Mouse (Mus musculus) hindbrain, embryonic 11.5 days (tissue): ENCODE measurements around the gene BC055324. TPM values are rescaled to one million over a fixed set of nuclear protein-coding genes. Genes with fewer than 3 reads are reported as not detected.
"Not testable (repeated sequence)": the region's sequence is repeated elsewhere in the genome, so short reads cannot be mapped to it uniquely, and the experiment has no call there.

Experiments
- ATAC-seq: fragments of 200-750 bp; cut with Nextera tagmentation; 2 replicates; pipeline ENCODE4 v1.8.0; 2017; ENCODE audit warnings: mild to moderate bottlenecking, moderate TSS enrichment, moderate library complexity; ENCODE audit not compliant: low FRiP score
- DNase-seq: peaks from one replicate; pipeline ENCODE4 v3.0.0-alpha.2; 2015; ENCODE audit warnings: low spot score
- H3K27ac ChIP-seq: fragments of 300-500 bp; sonication (generic); 2 replicates; pipeline ENCODE4 v1.5.1; 2014; ENCODE audit warnings: mild to moderate bottlenecking, low read depth, low read length
- H3K27me3 ChIP-seq: fragments of 300-500 bp; sonication (generic); 2 replicates; pipeline ENCODE4 v1.6.1; 2014; ENCODE audit warnings: mild to moderate bottlenecking, low read length, moderate library complexity, mixed read lengths; ENCODE audit not compliant: control insufficient read depth, insufficient read depth
- H3K36me3 ChIP-seq: fragments of 300-500 bp; sonication (generic); 2 replicates; pipeline ENCODE4 v1.6.1; 2014; ENCODE audit warnings: mild to moderate bottlenecking, low read length, moderate library complexity, mixed read lengths; ENCODE audit not compliant: control insufficient read depth, insufficient read depth
- H3K4me1 ChIP-seq: fragments of 300-500 bp; sonication (generic); replicated peaks from 2 replicates; pipeline ENCODE4 v1.6.1; 2014; ENCODE audit warnings: low read length, mixed read lengths; ENCODE audit not compliant: control insufficient read depth, insufficient read depth
- H3K4me2 ChIP-seq: fragments of 300-500 bp; sonication (generic); replicated peaks from 2 replicates; pipeline ENCODE4 v1.6.1; 2014; ENCODE audit warnings: mild to moderate bottlenecking, low read depth, low read length
- H3K4me3 ChIP-seq: fragments of 300-500 bp; sonication (generic); 2 replicates; pipeline ENCODE4 v1.5.1; 2014; ENCODE audit warnings: low read depth, low read length
- H3K9ac ChIP-seq: fragments of 300-500 bp; sonication (generic); 2 replicates; pipeline ENCODE4 v1.6.1; 2014; ENCODE audit warnings: low read depth, low read length
- H3K9me3 ChIP-seq: fragments of 300-500 bp; sonication (generic); 2 replicates; pipeline ENCODE4 v1.6.1; 2016; ENCODE audit warnings: low read length; ENCODE audit not compliant: control insufficient read depth
- WGBS: fragments of 180-500 bp; shearing (Covaris S2); extraction: QIAGEN DNeasy Blood & Tissue Kit; methylation state at CpG from one replicate; pipeline ENCODE4 v1.1.7; 2014; 5-methylcytosine and 5-hydroxymethylcytosine counted together
- polyA plus RNA-seq: library from polyadenylated mRNA; unstranded; fragments of >200 nt; fragmentation: Nextera tagmentation; extraction: Ambion mirVana; gene quantifications from 2 replicates; pipeline ENCODE4 v1.2.1, GENCODE M21; 2014

BC055324 gene
- 26.1 and 29.8 TPM in 2 replicates for polyA plus RNA-seq

DNA sequence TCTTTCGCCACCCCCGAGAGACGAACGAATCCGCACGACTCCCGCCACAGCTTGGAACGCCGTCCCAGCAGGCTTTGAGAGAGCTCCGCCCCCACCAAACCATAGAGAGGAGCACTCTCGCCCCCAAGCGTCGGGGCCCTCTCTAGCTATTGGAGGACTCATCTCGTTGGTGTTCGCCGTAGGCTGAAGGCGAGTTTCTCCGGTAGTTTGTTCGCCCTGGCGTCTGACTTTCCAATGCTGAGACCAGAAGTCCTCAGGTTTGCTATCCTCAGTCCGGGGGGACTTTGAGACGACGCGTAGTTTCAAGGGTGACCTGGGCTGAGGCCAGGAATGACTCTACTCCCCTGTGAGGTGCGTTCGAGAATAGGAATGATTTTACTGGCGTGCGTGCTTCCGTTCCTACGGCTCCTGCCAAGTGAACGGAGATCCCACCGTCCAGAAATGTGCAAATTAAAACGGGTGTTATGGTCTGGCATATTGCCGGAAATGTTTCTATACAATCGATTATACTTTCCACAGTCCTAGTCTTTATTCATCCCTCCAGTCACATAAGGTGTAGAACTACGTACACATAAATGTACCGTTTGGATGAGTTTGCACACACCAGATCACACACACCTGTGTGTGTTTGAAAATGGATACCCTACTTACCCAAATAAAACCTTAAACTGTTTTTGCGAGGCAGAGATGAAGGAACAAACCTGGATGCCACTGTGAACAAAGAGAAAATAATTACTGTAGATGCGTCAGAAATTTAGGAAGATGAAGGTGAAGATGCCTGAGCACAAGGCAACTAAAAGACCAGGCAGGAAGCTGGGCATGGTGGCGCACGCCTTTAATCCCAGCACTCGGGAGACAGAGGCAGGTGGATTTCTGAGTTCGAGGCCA is at the start of gene BC055324, which contains the start of gene Mettl18:
TSS of gene BC055324 (minus strand) at position 76 of the 888 bp plus-strand sequence.
TSS of gene Mettl18 (plus strand) at position 169 of the 888 bp plus-strand sequence.
- Histone ChIP-seq H3K4me2 (peak within 1 kb of the TSS; percentile 69), H3K9ac (peak within 1 kb of the TSS; percentile 68), H3K4me3 (peak within 1 kb of the TSS; percentile 58), H3K4me1 (no peaks in the 10 kb centered on the region), H3K27me3 (no peaks in the 10 kb centered on the region), H3K9me3 (no peaks in the 10 kb centered on the region), H3K36me3 (no peaks in the 10 kb centered on the region), H3K27ac (no peak within 1 kb of the TSS; the same call in 1 of the 2 replicates)
- 5% methylated on average over 43 of the region's 43 CpGs for WGBS
- ATAC-seq (peak; percentile 98), DNase-seq (peak; percentile 96)

DNA sequence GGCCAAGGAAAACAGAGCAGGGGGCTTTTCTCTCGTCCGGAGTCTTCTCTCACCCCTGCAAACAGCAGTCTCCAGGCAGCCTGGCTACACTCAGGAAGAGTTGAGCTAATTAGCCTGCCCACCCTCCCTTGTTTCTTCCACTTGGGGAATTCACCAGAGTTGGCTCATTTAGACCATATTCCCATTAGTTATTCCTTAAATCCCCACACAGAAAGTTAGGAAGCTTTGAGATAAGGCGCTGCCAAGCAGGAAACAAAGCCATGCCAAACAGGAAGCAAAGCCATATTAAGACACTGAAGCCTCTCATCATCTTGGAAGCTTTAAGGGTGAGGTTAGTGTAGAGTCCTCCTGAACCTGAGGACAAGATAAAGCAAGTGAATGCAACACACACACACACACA is 49.0 kb upstream of the BC055324 start:
- ATAC-seq (no peak), DNase-seq (no peak)
- 81% methylated on average over 3 of the region's 3 CpGs for WGBS
- Histone ChIP-seq H3K4me1 (no peaks in the 10 kb centered on the region), H3K4me3 (no peak overlapping the region), H3K36me3 (no peaks in the 10 kb centered on the region), H3K9ac (no peak overlapping the region), H3K27ac (no peak overlapping the region), H3K4me2 (no peak overlapping the region), H3K9me3 (no peaks in the 10 kb centered on the region), H3K27me3 (no peaks in the 10 kb centered on the region)

DNA sequence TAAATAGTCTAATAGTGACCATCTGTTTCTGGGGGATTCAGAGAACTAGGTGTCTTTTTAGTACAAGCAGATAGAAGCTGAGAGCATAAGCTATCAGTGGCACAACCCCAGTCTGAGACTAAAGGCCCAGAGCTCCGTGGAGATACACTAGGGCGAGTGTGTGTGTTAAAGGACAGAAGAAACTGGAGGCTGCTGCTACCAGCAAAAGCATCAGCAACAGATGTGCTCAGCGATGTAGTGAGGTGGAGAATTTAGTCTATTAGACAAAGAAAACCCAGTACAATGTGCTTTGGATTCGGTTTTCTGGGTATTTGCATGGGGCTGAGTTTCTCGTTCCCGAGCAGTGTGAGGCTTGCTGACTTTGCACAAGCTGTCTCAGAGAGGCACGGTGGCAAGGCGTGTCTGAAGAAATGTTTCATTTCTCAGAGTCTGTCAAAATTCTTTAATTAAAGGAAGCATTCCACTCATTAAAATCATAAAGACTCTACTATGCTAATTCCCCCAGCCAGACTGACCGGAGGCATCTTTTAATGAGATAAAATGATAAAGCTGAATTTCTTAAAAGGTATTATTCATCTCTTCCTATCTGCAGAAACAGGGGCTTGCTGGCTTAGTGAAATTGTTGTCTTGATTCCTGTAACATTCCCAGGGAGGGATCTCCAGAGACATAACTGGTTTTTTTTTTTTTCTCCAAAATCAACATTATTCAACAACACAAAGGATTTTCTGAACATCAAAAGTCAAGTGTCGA is 46.0 kb upstream of the BC055324 start:
- no peak overlapping the region for H3K27ac ChIP-seq
- WGBS = 78% methylated on average over 10 of the region's 10 CpGs
- DNase-seq (no peak), ATAC-seq (no peak)
- H3K9me3 ChIP-seq = no peaks in the 10 kb centered on the region
- H3K27me3 ChIP-seq = no peaks in the 10 kb centered on the region
- no peak overlapping the region for H3K9ac ChIP-seq
- no peak overlapping the region for H3K4me2 ChIP-seq
- H3K4me3 ChIP-seq = no peak overlapping the region
- no peaks in the 10 kb centered on the region for H3K4me1 ChIP-seq
- H3K36me3 ChIP-seq = no peaks in the 10 kb centered on the region

DNA sequence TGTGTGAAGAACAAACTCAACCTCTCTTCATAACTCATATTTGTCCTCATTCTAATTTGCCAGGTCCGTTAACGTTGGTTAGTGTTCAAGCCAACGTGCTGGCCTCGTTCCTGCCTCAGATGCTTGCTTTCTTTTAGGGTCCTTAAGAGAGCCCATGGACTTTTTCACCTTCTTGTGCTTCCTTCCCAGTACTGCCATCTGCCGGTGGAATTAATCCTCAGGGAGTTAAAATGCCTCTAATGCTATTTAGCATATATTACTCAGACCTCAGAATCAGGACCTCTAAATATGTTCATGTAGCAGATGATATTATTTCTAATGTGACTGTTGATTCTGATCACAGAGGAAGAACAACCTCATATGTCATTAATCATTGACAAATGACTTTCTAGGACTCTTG is 32.8 kb upstream of the BC055324 start:
- Histone ChIP-seq H3K27me3 (no peaks in the 10 kb centered on the region), H3K4me2 (no peak overlapping the region), H3K4me3 (no peak overlapping the region), H3K27ac (no peak overlapping the region), H3K9me3 (no peaks in the 10 kb centered on the region), H3K9ac (no peak overlapping the region), H3K36me3 (no peaks in the 10 kb centered on the region), H3K4me1 (no peaks in the 10 kb centered on the region)
- 57% methylated on average over 5 of the region's 5 CpGs for WGBS
- DNase-seq = no peak
- ATAC-seq = no peak

DNA sequence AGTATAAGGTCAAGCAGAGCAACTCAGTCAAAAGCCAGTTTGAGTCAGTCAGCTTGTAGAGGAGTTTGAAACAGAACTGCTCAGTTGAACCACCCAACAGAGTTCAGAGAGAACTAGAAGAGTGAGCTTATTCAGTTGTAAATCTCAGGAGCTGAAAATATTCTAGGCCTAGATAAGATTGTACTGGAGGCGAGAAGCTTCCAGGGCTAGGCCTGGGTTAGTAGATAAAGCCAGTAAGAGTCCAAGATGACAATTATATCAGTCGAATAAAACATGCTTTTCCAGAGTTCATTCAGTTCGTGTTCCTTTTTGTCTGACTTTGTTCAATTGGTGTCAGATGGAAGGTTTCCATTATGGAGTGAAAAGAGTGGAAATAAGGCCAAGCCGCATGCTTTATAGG is 31.1 kb upstream of the BC055324 start:
- DNase-seq = no peak
- H3K4me2 ChIP-seq = no peak overlapping the region
- H3K9ac ChIP-seq = no peak overlapping the region
- H3K9me3 ChIP-seq = no peaks in the 10 kb centered on the region
- no peaks in the 10 kb centered on the region for H3K36me3 ChIP-seq
- H3K27me3 ChIP-seq = no peaks in the 10 kb centered on the region
- no peaks in the 10 kb centered on the region for H3K4me1 ChIP-seq
- no peak for ATAC-seq
- H3K4me3 ChIP-seq = no peak overlapping the region
- H3K27ac ChIP-seq = no peak overlapping the region
- 87% methylated on average over 4 of the region's 4 CpGs for WGBS

DNA sequence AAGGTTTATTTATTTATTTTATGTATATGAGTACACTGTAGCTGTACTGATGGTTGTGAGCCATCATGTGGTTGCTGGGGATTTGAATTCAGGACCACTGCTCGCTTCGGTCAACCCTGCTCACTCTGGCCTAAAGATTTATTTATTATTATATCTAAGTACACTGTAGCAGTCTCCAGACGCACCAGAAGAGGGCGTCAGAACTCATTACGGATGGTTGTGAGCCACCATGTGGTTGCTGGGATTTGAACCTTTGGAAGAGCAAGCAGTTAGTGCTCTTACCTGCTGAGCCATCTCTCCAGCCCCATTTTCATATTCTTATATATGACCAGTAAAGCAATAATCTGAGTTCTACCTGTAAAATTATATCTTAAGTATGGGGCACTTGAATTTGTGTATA is 27.5 kb upstream of the BC055324 start:
- ATAC-seq, H3K4me1 ChIP-seq, H3K27ac ChIP-seq, H3K4me2 ChIP-seq, H3K36me3 ChIP-seq, DNase-seq, H3K27me3 ChIP-seq, H3K4me3 ChIP-seq, H3K9ac ChIP-seq, H3K9me3 ChIP-seq: not testable (repeated sequence)
- 81% methylated on average over 5 of the region's 5 CpGs for WGBS

DNA sequence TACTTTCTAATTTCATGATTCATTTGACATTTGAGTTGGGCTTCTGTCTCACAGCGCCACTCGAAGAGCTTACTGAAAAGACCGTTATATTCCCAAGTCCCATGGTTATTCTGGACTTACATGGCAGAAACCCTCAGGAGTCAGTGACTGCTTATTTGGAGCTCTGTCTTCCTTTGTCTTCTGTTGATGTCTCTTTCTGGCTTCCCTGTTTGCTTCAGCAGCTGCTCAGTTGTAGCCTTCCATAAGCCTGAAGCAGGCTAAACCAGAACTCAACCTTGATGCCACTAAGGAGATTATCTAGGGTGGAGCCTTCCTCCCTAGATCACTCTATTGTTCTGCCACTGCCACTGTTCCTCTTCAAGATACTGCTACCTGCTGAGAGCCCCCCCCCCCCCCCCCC is 26.1 kb upstream of the BC055324 start:
- not testable (repeated sequence) for H3K27ac ChIP-seq, H3K27me3 ChIP-seq, ATAC-seq, DNase-seq, H3K4me2 ChIP-seq, H3K4me3 ChIP-seq, H3K9me3 ChIP-seq, H3K4me1 ChIP-seq, H3K9ac ChIP-seq, H3K36me3 ChIP-seq
- 80% methylated on average over 3 of the region's 3 CpGs for WGBS

DNA sequence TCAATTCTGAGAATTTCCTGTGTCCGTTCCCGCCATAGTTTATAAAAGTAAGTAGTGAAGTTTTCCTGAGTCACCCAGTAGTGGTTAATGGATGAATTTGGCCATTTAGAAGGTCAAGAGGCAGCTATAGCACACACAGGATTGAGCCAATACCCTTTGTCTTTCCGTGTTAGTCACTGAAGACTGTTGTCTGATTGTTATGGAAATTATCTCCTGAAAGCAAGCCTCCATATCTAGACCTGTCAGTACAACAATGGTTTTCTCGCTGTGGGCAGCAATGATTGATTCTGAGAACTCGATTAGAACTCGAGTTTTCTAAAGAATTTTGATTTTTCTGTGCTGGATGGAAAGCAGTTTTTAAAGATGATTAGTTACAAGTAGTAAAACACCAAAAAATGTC is 25.2 kb upstream of the BC055324 start:
- no peaks in the 10 kb centered on the region for H3K4me1 ChIP-seq
- H3K9ac ChIP-seq = no peak overlapping the region
- ATAC-seq (peak; percentile 72; the same call in 1 of the 2 replicates), DNase-seq (peak; percentile 10)
- H3K4me2 ChIP-seq = no peak overlapping the region
- H3K27me3 ChIP-seq = no peaks in the 10 kb centered on the region
- no peaks in the 10 kb centered on the region for H3K9me3 ChIP-seq
- 30% methylated on average over 6 of the region's 6 CpGs for WGBS
- no peak overlapping the region for H3K27ac ChIP-seq
- H3K4me3 ChIP-seq = no peak overlapping the region
- no peaks in the 10 kb centered on the region for H3K36me3 ChIP-seq
